Mouse (Mus musculus) intestine, postnatal 0 days (tissue): ENCODE results near the gene Snapc1. TPM values are rescaled to one million over a fixed set of nuclear protein-coding genes. Genes with fewer than 3 reads are reported as not detected.

Experiments
- ATAC-seq: fragments of 200-750 bp; cut with Nextera tagmentation; 2 replicates; pipeline ENCODE4 v1.8.0; 2017; ENCODE audit warnings: mild to moderate bottlenecking, moderate TSS enrichment, moderate library complexity
- H3K27ac ChIP-seq: fragments of 300-500 bp; sonication (generic); 2 replicates; pipeline ENCODE4 v1.5.1; 2014; ENCODE audit warnings: mild to moderate bottlenecking, low read depth, low read length, moderate library complexity
- H3K27me3 ChIP-seq: fragments of 300-500 bp; sonication (generic); replicated peaks from 2 replicates; pipeline ENCODE4 v1.6.1; 2014; ENCODE audit warnings: low read length, mixed read lengths; ENCODE audit not compliant: control insufficient read depth, insufficient read depth
- H3K36me3 ChIP-seq: fragments of 300-500 bp; sonication (generic); 2 replicates; pipeline ENCODE4 v1.6.1; 2014; ENCODE audit warnings: mild to moderate bottlenecking, moderate library complexity; ENCODE audit not compliant: control insufficient read depth, insufficient read depth
- H3K4me1 ChIP-seq: fragments of 300-500 bp; sonication (generic); replicated peaks from 2 replicates; pipeline ENCODE4 v1.6.1; 2014; ENCODE audit warnings: antibody characterized with exemption, low read length, mixed read lengths; ENCODE audit not compliant: control insufficient read depth, insufficient read depth
- H3K4me2 ChIP-seq: fragments of 300-500 bp; sonication (generic); replicated peaks from 2 replicates; pipeline ENCODE4 v1.6.1; 2014; ENCODE audit warnings: low read depth, mild to moderate bottlenecking, moderate library complexity
- H3K4me3 ChIP-seq: fragments of 300-500 bp; sonication (generic); 2 replicates; pipeline ENCODE4 v1.5.1; 2014; ENCODE audit warnings: low read depth, low read length
- H3K9ac ChIP-seq: fragments of 300-500 bp; sonication (generic); 2 replicates; pipeline ENCODE4 v1.6.1; 2014; ENCODE audit warnings: mild to moderate bottlenecking, low read depth, low read length
- H3K9me3 ChIP-seq: fragments of 300-500 bp; sonication (generic); 2 replicates; pipeline ENCODE4 v1.6.1; 2016; ENCODE audit warnings: mixed run types; ENCODE audit not compliant: control insufficient read depth
- CTCF ChIP-seq: sonication (generic); IDR thresholded peaks from 2 replicates; pipeline ENCODE4 v1.5.1; 2016; ENCODE audit warnings: low read depth, mild to moderate bottlenecking, control low read depth, antibody characterized with exemption, moderate library complexity
- WGBS: fragments of 180-500 bp; shearing (Covaris S2); extraction: QIAGEN DNeasy Blood & Tissue Kit; methylation state at CpG from one replicate; pipeline ENCODE4 v1.1.7; 2014; 5-methylcytosine and 5-hydroxymethylcytosine counted together
- polyA plus RNA-seq: library from polyadenylated mRNA; unstranded; fragments of >200 nt; fragmentation: Nextera tagmentation; extraction: Ambion mirVana; gene quantifications from 2 replicates; pipeline ENCODE4 v1.2.1, GENCODE M21; 2015

Gene Snapc1
- 5.7 and 6.7 TPM in 2 replicates for polyA plus RNA-seq

DNA sequence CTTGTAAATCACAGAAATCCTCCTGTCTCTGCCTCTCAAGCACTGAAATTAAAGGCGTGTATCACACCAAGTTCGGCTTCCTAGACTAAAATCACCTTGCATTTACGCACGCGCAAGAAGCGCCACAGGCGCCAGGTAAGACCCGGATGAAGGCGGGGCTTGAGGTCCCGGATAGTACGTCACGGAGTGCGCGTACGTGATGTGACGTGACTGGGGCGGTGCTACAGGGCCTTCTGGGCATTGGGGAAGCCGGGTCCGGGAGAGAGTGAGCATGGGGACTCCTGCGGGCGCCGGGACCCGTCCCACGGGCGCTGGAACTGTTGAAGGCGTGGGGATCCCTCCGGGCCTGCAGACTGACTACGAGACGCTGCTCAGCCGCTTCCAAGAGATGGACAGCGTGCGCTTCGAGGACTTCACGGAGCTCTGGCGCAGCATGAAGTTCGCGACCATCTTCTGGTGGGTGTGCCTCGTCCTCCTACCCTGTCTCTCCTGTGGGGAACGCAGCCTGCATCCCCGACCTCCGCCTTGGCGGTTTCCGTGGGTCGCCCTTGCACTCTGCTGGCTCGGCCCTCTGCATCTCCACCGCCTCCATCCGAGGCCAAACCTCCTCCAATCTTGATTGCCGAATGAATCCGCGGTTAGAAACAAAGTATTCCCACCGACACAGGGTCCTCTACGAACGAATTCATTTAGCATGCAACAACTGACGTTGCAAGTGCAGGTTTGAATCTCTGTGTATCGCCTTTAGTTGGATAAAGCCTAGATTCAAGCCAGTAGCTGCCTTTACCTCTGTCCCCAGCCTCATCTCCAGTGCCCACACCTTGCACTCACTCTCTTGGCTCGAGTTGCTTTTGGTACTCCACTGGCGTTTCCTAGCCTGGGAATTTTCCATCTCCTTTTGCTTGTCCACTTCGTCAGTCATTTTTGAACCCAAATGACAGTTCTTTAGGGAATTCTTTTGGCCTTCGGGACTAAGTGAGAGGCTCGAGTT, at the start of gene Snapc1:
Gene Snapc1 (plus strand): TSS at position 191 of the 991 bp plus-strand sequence.
- no peak for TF ChIP-seq CTCF
- Histone ChIP-seq H3K4me2 (peak within 1 kb of the TSS; percentile 88), H3K27me3 (no peaks in the 10 kb centered on the region), H3K27ac (peak within 1 kb of the TSS; percentile 64), H3K9ac (peak within 1 kb of the TSS; percentile 78), H3K4me1 (0 out of 2 replicates have a peak, but pooled peaks cover 3% of the 10 kb centered on the region), H3K4me3 (peak within 1 kb of the TSS; percentile 92), H3K36me3 (peaks cover 10% of the 10 kb centered on the region), H3K9me3 (no peaks in the 10 kb centered on the region)
- peak; percentile 100 for ATAC-seq
- under 1% methylated on average over 60 of the region's 60 CpGs for WGBS

DNA sequence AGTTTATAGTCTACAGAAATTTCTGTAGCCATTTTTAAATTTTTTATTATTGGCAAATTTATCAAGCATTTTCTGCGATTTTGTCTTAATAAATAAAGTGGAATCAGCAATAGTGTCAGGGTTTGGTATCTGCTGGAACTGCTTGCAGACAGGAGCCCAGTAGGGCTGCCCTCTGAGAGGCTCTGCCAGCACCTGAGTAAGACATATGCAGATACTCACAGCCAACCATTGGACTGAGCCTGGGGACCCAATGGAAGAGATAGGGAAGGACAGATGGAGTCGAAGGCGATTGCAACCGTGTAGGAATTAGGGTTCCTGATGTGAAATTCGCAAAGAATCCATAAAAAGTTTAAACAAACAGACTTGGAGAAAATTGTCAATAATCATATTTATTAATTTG, 45.8 kb upstream of the Snapc1 start:
- H3K9me3 ChIP-seq, result no peaks in the 10 kb centered on the region
- no peaks in the 10 kb centered on the region for H3K27me3 ChIP-seq
- TF ChIP-seq CTCF, result no peak
- H3K36me3 ChIP-seq, result no peaks in the 10 kb centered on the region
- WGBS, result 94% methylated on average over 5 of the region's 5 CpGs
- no peaks in the 10 kb centered on the region for H3K4me1 ChIP-seq
- ATAC-seq, result no peak
- H3K4me2 ChIP-seq, result no peak overlapping the region
- H3K4me3 ChIP-seq, result no peak overlapping the region
- no peak overlapping the region for H3K27ac ChIP-seq
- no peak overlapping the region for H3K9ac ChIP-seq

DNA sequence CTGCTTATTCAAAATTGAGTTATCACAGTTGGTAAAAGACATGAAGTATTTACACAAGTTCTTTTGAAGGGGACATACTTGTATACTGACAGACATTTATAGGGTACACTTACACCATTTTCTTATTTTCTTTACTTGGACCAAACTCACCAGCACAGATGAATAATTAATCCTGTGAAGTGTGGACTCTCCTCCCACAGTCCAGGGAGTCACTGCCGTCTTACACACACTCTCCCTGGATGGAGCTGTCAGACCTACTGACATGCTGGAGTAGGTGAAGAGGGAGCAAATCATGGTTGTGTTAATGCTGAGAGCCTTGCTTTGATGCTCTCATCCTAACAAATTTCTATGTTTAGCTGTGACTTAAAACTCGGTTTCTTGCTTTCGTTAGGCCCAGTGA, 34.0 kb upstream of the Snapc1 start:
- Histone ChIP-seq H3K4me2 (no peak overlapping the region), H3K4me3 (no peak overlapping the region), H3K4me1 (no peaks in the 10 kb centered on the region), H3K36me3 (peaks cover 55% of the 10 kb centered on the region), H3K27me3 (no peaks in the 10 kb centered on the region), H3K9ac (no peak overlapping the region), H3K27ac (no peak overlapping the region), H3K9me3 (no peaks in the 10 kb centered on the region)
- TF ChIP-seq CTCF, result no peak
- ATAC-seq, result no peak
- WGBS, result 81% methylated on average over 3 of the region's 3 CpGs

DNA sequence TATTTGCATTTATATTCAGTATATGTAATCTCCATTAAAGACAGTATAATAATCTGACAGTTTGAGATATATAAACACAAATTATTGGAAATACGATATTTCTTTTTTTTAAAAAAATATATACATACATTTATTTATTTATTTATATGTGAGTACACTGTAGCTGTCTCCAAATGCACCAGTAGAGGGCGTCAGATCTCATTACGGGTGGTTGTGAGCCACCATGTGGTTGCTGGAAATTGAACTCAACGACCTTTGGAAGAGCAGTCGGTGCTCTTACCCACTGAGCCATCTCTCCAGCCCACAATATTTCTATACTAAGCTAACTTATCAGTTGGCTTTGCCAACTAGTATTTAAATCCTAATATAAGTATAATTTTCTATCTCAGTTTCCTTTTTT, 33.0 kb upstream of the Snapc1 start:
- WGBS, result 49% methylated on average over 5 of the region's 5 CpGs
- H3K27me3 ChIP-seq, result no peaks in the 10 kb centered on the region
- peaks cover 58% of the 10 kb centered on the region for H3K36me3 ChIP-seq

DNA sequence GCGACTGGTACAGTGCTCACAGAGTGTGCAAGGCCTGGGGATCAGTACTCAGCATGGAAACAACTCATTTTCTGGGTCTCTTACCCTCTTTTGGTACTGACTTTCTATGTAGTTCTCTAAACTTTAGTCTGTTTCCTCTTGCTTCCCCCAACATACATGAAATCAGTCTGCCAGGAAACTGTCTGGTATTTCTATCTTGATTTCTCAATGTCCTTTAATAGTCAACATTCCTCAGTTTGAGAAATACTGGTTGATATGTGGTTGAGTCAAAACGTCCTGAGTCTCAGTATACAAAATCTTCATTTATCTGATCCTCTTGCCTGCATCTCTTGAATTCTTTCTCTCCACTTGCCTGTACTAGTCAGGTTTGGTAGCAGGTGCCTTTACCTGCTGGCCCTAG, 29.8 kb upstream of the Snapc1 start:
- H3K4me3 ChIP-seq, result no peak overlapping the region
- no peaks in the 10 kb centered on the region for H3K9me3 ChIP-seq
- H3K9ac ChIP-seq, result no peak overlapping the region
- no peak for TF ChIP-seq CTCF
- H3K36me3 ChIP-seq, result peaks cover 57% of the 10 kb centered on the region
- H3K27ac ChIP-seq, result no peak overlapping the region
- WGBS, result 76% methylated on average over 2 of the region's 2 CpGs
- no peaks in the 10 kb centered on the region for H3K4me1 ChIP-seq
- ATAC-seq, result no peak
- no peaks in the 10 kb centered on the region for H3K27me3 ChIP-seq
- H3K4me2 ChIP-seq, result no peak overlapping the region

More for the DNA sequence above, 33.0 kb upstream of the Snapc1 start:
- Histone ChIP-seq H3K9me3 (no peaks in the 10 kb centered on the region), H3K27ac (no peak overlapping the region), H3K4me3 (no peak overlapping the region), H3K4me1 (no peaks in the 10 kb centered on the region), H3K9ac (no peak overlapping the region), H3K4me2 (no peak overlapping the region)
- TF ChIP-seq CTCF, result peak; percentile 58
- ATAC-seq, result no peak

DNA sequence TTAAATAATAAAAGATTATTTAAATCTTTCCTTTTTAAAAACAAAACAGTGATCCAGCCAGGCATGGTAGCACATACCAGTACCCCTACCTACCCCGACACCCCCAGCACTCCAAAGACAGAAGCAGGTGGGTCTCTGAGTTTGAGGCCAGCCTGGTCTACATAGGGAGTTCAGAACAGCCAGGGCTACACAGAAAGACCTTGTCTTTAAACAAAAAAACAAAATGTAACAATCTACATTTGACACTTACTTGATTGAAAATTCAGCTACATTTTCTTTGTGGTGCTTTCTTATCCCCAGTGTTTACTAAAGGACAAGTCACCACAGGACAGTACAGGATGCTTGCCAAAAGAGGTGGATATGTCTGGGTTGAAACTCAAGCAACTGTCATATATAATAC, 26.9 kb upstream of the Snapc1 start, which contains the start of gene Gm49321:
Gene Gm49321 (plus strand): TSS at position 301 of the 400 bp plus-strand sequence.
- H3K4me3 ChIP-seq, result no peak within 1 kb of the TSS
- WGBS, result 95% methylated on average over 1 of the region's 1 CpGs
- peaks cover 52% of the 10 kb centered on the region for H3K36me3 ChIP-seq
- no peaks in the 10 kb centered on the region for H3K9me3 ChIP-seq
- no peak within 1 kb of the TSS for H3K4me2 ChIP-seq
- no peak within 1 kb of the TSS for H3K27ac ChIP-seq
- no peak within 1 kb of the TSS for H3K9ac ChIP-seq
- H3K27me3 ChIP-seq, result no peaks in the 10 kb centered on the region
- no peaks in the 10 kb centered on the region for H3K4me1 ChIP-seq
- TF ChIP-seq CTCF, result no peak
- no peak for ATAC-seq
